8 mouse cellular contexts compared by ENCODE assay signal in genomic region chr2:165201761-165202751, GRCm38 (mm10). TPM values are rescaled to one million over a fixed set of nuclear protein-coding genes. Genes with fewer than 3 reads are reported as not detected.
A peak's percentile ranks its signal among the peaks of the same experiment; 100 is the strongest.
DNase-seq lines count a peak whose midpoint lies in the region; ATAC-seq and TF ChIP-seq lines count a peak whose summit lies in the region.

No protein-coding gene starts in this region.

- H3K27ac ChIP-seq in gastrocnemius, adult 2 months = no peak overlapping the region
- H3K27ac ChIP-seq in forebrain, embryonic 11.5 days (ENCODE audit: low read depth, low read length) = peak overlapping the region; percentile 26; the same call in 1 of the 2 replicates
- H3K27ac ChIP-seq in liver, embryonic 16.5 days (ENCODE audit: low read length) = no peak overlapping the region
- no peak overlapping the region for H3K27ac ChIP-seq in stomach, embryonic 15.5 days

- TF ChIP-seq CTCF in gastrocnemius, adult 2 months (IDR thresholded peaks at IDR 0.05) = no peak

- intact Hi-C loops in gastrocnemius, adult 2 months (cut with DNase I) = no loop called here

- 2% methylated on average over 28 of the region's 28 CpGs for WGBS in forebrain, embryonic 11.5 days
- 7% methylated on average over 28 of the region's 28 CpGs for WGBS in liver, embryonic 16.5 days (ENCODE audit: insufficient replicate concordance)
- WGBS in stomach, embryonic 15.5 days = 4% methylated on average over 28 of the region's 28 CpGs

- no peaks in the 10 kb centered on the region for H3K9me3 ChIP-seq in forebrain, embryonic 11.5 days (ENCODE audit: control insufficient read depth, low read length)
- no peaks in the 10 kb centered on the region for H3K9me3 ChIP-seq in liver, embryonic 16.5 days (replicated peaks; ENCODE audit: control insufficient read depth, low read length)
- H3K9me3 ChIP-seq in stomach, embryonic 15.5 days = no peaks in the 10 kb centered on the region

- peak; percentile 42 for ATAC-seq in forebrain, embryonic 11.5 days (replicated peaks; ENCODE audit: low FRiP score)
- ATAC-seq in liver, embryonic 16.5 days (ENCODE audit: low read depth) = no peak
- no peak for ATAC-seq in stomach, embryonic 15.5 days (ENCODE audit: insufficient read depth, low FRiP score, low read depth)

- H3K27me3 ChIP-seq in forebrain, embryonic 11.5 days (ENCODE audit: control insufficient read depth, insufficient read depth, low read length) = peaks cover under 1% of the 10 kb centered on the region; the same call in 1 of the 2 replicates
- peaks cover 11% of the 10 kb centered on the region; the same call in 1 of the 2 replicates for H3K27me3 ChIP-seq in liver, embryonic 16.5 days (ENCODE audit: control insufficient read depth, insufficient read depth, low read depth, low read length)
- H3K27me3 ChIP-seq in stomach, embryonic 15.5 days (replicated peaks) = peaks cover 19% of the 10 kb centered on the region; the same call in 1 of the 2 replicates

- peak overlapping the region; percentile 53 for H3K4me3 ChIP-seq in gastrocnemius, adult 2 months
- H3K4me3 ChIP-seq in forebrain, embryonic 11.5 days (ENCODE audit: low read depth, low read length) = peak overlapping the region; percentile 15; the same call in 1 of the 2 replicates
- no peak overlapping the region for H3K4me3 ChIP-seq in liver, embryonic 16.5 days (ENCODE audit: low read depth, low read length)
- H3K4me3 ChIP-seq in stomach, embryonic 15.5 days (replicated peaks) = peak overlapping the region; percentile 18

- peak overlapping the region; percentile 44; the same call in 1 of the 2 replicates for H3K9ac ChIP-seq in forebrain, embryonic 11.5 days (ENCODE audit: low read length)
- H3K9ac ChIP-seq in liver, embryonic 16.5 days (ENCODE audit: low read depth, low read length) = no peak overlapping the region
- H3K9ac ChIP-seq in stomach, embryonic 15.5 days = 0 out of 2 replicates have a peak overlapping the region, but pooled peaks have one; percentile 7

- no peak for DNase-seq in gastrocnemius, adult 2 months
- DNase-seq in gastrocnemius, adult 18-20 months (ENCODE audit: low spot score) = no peak
- peak; percentile 90 for DNase-seq in Muller cell, postnatal 12 days (ENCODE audit: inconsistent ontology term)
- peak; percentile 71 for DNase-seq in forebrain, embryonic 11.5 days (ENCODE audit: low spot score)
- DNase-seq in layer of hippocampus, adult 11-12 months (ENCODE audit: low spot score) = peak; percentile 66
- DNase-seq in testis, postnatal 10 days (ENCODE audit: low spot score) = no peak

- no peaks in the 10 kb centered on the region for H3K36me3 ChIP-seq in forebrain, embryonic 11.5 days (ENCODE audit: control insufficient read depth, insufficient read depth, low read length)
- H3K36me3 ChIP-seq in liver, embryonic 16.5 days (ENCODE audit: control insufficient read depth, insufficient read depth) = no peaks in the 10 kb centered on the region
- no peaks in the 10 kb centered on the region for H3K36me3 ChIP-seq in stomach, embryonic 15.5 days

- H3K4me1 ChIP-seq in forebrain, embryonic 11.5 days (replicated peaks; ENCODE audit: control insufficient read depth, insufficient read depth, low read length) = peaks cover 20% of the 10 kb centered on the region
- no peaks in the 10 kb centered on the region; the same call in 1 of the 2 replicates for H3K4me1 ChIP-seq in liver, embryonic 16.5 days (ENCODE audit: control insufficient read depth, low read depth, low read length)
- peaks cover 4% of the 10 kb centered on the region; the same call in 1 of the 2 replicates for H3K4me1 ChIP-seq in stomach, embryonic 15.5 days

- peak overlapping the region; percentile 56 for H3K4me2 ChIP-seq in forebrain, embryonic 11.5 days (ENCODE audit: low read depth, low read length, severe bottlenecking)
- H3K4me2 ChIP-seq in liver, embryonic 16.5 days (ENCODE audit: low read depth, low read length) = 0 out of 2 replicates have a peak overlapping the region, but pooled peaks have one; percentile 1
- peak overlapping the region; percentile 55 for H3K4me2 ChIP-seq in stomach, embryonic 15.5 days

RNA-seq across cellular contexts. Expression of gene Cdh22, which starts 32.6 kb away (rescaled TPM):
- under 1 TPM; 0.36 to 0.64 TPM for total RNA-seq in gastrocnemius, adult 2 months (2021)
- 1 to 10 TPM; 1.1 to 1.3 TPM for total RNA-seq in gastrocnemius, adult 18-20 months (2021)
- 6.2 and 6.3 TPM in 2 replicates for polyA plus RNA-seq in forebrain, embryonic 11.5 days (2014; fragmentation: Nextera tagmentation; extraction: Ambion mirVana)
- polyA plus RNA-seq in liver, embryonic 16.5 days (2015; fragmentation: Nextera tagmentation; extraction: Ambion mirVana) = not detected in 2 replicates
- polyA plus RNA-seq in stomach, embryonic 15.5 days (2015; fragmentation: Nextera tagmentation; extraction: Ambion mirVana) = 0.57 and 0.63 TPM in 2 replicates

Comparison
In these comparisons a context has a peak if more than half of its experiments do, and no peak if none do; other contexts are left out.
1. DNase-seq: peak in Muller cell, postnatal 12 days (single experiment), forebrain, embryonic 11.5 days (single experiment) and layer of hippocampus, adult 11-12 months (single experiment); none in gastrocnemius, adult 2 months (single experiment), gastrocnemius, adult 18-20 months (single experiment) and testis, postnatal 10 days (single experiment).
2. H3K4me2 ChIP-seq: peak in every context shown above with its lines; median percentile 56 in forebrain, embryonic 11.5 days; 55 in stomach, embryonic 15.5 days; 1 in liver, embryonic 16.5 days.